Mouse (Mus musculus): ENCODE measurements around the gene Aar2. TPM values are rescaled to one million over a fixed set of nuclear protein-coding genes. Genes with fewer than 3 reads are reported as not detected.
"Not testable (repeated sequence)": the region's sequence is repeated elsewhere in the genome, so short reads cannot be mapped to it uniquely, and the experiment has no call there.

Aar2 gene
- total and polyA plus RNA-seq, 2 experiments from 2014 or later: 42.0 to 49.1 TPM

DNA sequence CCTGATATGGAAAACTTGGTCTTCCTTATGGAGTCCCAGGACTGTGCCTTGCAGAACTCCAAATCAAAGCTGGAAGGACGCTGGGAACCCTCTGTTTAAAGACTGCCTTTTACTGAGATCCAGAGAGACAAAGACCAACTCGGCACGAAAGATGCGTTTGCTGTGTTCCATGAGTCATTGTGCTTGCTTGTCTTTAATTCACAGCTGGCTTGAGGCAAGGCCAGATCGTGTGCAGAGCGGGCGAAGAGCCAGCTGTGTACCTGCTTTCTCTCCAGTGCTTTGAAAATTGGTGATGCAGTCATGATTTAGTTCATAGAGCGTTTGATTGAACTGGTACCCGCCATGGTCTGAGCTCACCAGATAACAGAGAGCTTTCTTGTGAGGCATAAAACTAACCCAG lies 32.3 kb upstream of the Aar2 start:
- Histone ChIP-seq H3K4me1 (ENCODE audit: insufficient read depth, low read length) (no peaks in the 10 kb centered on the region), H3K9ac (replicated peaks; ENCODE audit: low read length, poor library complexity, severe bottlenecking) (no peak overlapping the region), H3K4me3 (ENCODE audit: low read depth, low read length) (no peak overlapping the region), H3K27ac (ENCODE audit: low read depth, low read length) (no peak overlapping the region), H3K36me3 (ENCODE audit: insufficient read depth, low read length) (peaks cover 61% of the 10 kb centered on the region), H3K27me3 (ENCODE audit: insufficient read depth, low read length) (no peaks in the 10 kb centered on the region), H3K9me3 (ENCODE audit: low read length) (no peaks in the 10 kb centered on the region), H3K4me2 (ENCODE audit: low read depth, low read length, poor library complexity, severe bottlenecking) (no peak overlapping the region)
- 77% methylated on average over 9 of the region's 9 CpGs for WGBS
- DNase-seq (ENCODE audit: low spot score): no peak
- no peak for ATAC-seq (ENCODE audit: low FRiP score)
- no peak for TF ChIP-seq CTCF (IDR thresholded peaks at IDR 0.05)

GRCm38 (mm10) chr2:156515565-156516185 lies 31.7 kb upstream of the Aar2 start:
- Histone ChIP-seq H3K9ac (replicated peaks; ENCODE audit: low read length, poor library complexity, severe bottlenecking) (no peak overlapping the region), H3K36me3 (ENCODE audit: insufficient read depth, low read length) (peaks cover 58% of the 10 kb centered on the region)
- 25% methylated on average over 7 of the region's 7 CpGs for WGBS

DNA sequence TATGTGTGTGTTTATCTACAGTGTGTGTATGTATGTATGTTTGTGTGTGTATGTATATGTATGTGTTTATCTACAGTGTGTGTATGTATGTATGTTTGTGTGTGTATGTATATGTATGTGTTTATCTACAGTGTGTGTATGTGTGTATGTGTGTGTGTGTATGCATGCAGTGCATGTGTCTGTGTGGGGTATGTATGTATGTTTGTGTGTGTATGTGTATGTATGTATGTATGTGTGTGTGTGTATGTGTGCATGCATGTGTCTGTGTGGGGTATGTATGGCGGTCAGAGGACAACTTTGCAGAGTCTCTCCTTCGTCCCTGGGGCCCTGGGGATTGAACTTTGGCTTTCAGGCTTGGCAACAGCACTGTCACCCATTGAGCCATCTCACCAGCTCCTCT lies 30.7 kb upstream of the Aar2 start:
- WGBS: 89% methylated on average over 2 of the region's 2 CpGs

More at GRCm38 (mm10) chr2:156515565-156516185, 31.7 kb upstream of the Aar2 start:
- Histone ChIP-seq H3K9me3 (ENCODE audit: low read length) (no peaks in the 10 kb centered on the region), H3K27ac (ENCODE audit: low read depth, low read length) (no peak overlapping the region), H3K27me3 (ENCODE audit: insufficient read depth, low read length) (no peaks in the 10 kb centered on the region), H3K4me1 (ENCODE audit: insufficient read depth, low read length) (no peaks in the 10 kb centered on the region), H3K4me2 (ENCODE audit: low read depth, low read length, poor library complexity, severe bottlenecking) (no peak overlapping the region), H3K4me3 (ENCODE audit: low read depth, low read length) (no peak overlapping the region)
- ATAC-seq (ENCODE audit: low FRiP score) (peak; percentile 57), DNase-seq (ENCODE audit: low spot score) (peak; percentile 75)
- peak; percentile 92 for TF ChIP-seq CTCF (IDR thresholded peaks at IDR 0.05)

DNA sequence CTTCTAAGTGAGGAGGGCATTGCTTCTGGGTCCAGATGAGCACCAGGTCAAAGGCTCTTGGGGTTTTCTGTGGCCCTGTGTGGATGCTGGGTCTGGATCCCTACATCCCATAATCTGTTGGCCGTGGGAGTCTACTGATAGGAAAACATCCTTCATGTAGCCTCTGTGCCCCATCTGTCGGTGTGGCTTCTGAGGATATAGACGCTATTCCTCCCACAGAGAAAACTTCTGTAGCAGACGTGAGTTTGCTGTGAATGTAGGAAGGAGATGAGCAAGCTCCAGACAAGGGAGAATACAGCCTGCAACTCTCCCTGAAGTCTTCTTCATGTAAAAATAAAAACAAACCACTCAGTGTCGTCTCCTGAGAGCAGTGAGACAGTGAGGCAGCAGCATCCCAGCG lies 29.1 kb upstream of the Aar2 start:
- ATAC-seq (ENCODE audit: low FRiP score): no peak
- WGBS: 85% methylated on average over 6 of the region's 6 CpGs
- H3K36me3 ChIP-seq (ENCODE audit: insufficient read depth, low read length): peaks cover 62% of the 10 kb centered on the region

More for the DNA sequence above, 30.7 kb upstream of the Aar2 start:
- not testable (repeated sequence) for H3K4me3 ChIP-seq (ENCODE audit: low read depth, low read length); H3K9ac ChIP-seq (replicated peaks; ENCODE audit: low read length, poor library complexity, severe bottlenecking); H3K27me3 ChIP-seq (ENCODE audit: insufficient read depth, low read length); H3K27ac ChIP-seq (ENCODE audit: low read depth, low read length); DNase-seq (ENCODE audit: low spot score); H3K4me2 ChIP-seq (ENCODE audit: low read depth, low read length, poor library complexity, severe bottlenecking); H3K9me3 ChIP-seq (ENCODE audit: low read length); H3K4me1 ChIP-seq (ENCODE audit: insufficient read depth, low read length)
- ATAC-seq (ENCODE audit: low FRiP score): peak; percentile 86
- H3K36me3 ChIP-seq (ENCODE audit: insufficient read depth, low read length): peaks cover 59% of the 10 kb centered on the region

GRCm38 (mm10) chr2:156519584-156519983 lies 27.8 kb upstream of the Aar2 start:
- Histone ChIP-seq H3K4me2 (ENCODE audit: low read depth, low read length, poor library complexity, severe bottlenecking) (no peak overlapping the region), H3K4me1 (ENCODE audit: insufficient read depth, low read length) (no peaks in the 10 kb centered on the region), H3K4me3 (ENCODE audit: low read depth, low read length) (no peak overlapping the region), H3K27ac (ENCODE audit: low read depth, low read length) (no peak overlapping the region), H3K27me3 (ENCODE audit: insufficient read depth, low read length) (no peaks in the 10 kb centered on the region), H3K36me3 (ENCODE audit: insufficient read depth, low read length) (peaks cover 56% of the 10 kb centered on the region), H3K9me3 (ENCODE audit: low read length) (no peaks in the 10 kb centered on the region), H3K9ac (replicated peaks; ENCODE audit: low read length, poor library complexity, severe bottlenecking) (no peak overlapping the region)
- DNase-seq (ENCODE audit: low spot score): no peak
- no peak for ATAC-seq (ENCODE audit: low FRiP score)
- TF ChIP-seq CTCF (IDR thresholded peaks at IDR 0.05): no peak
- 89% methylated on average over 5 of the region's 5 CpGs for whole genome bisulfite sequencing

More for the DNA sequence above, 29.1 kb upstream of the Aar2 start:
- no peaks in the 10 kb centered on the region for H3K9me3 ChIP-seq (ENCODE audit: low read length)
- no peak overlapping the region for H3K27ac ChIP-seq (ENCODE audit: low read depth, low read length)
- H3K4me2 ChIP-seq (ENCODE audit: low read depth, low read length, poor library complexity, severe bottlenecking): no peak overlapping the region
- DNase-seq (ENCODE audit: low spot score): no peak
- no peak overlapping the region for H3K9ac ChIP-seq (replicated peaks; ENCODE audit: low read length, poor library complexity, severe bottlenecking)
- no peaks in the 10 kb centered on the region for H3K27me3 ChIP-seq (ENCODE audit: insufficient read depth, low read length)
- H3K4me3 ChIP-seq (ENCODE audit: low read depth, low read length): no peak overlapping the region
- H3K4me1 ChIP-seq (ENCODE audit: insufficient read depth, low read length): no peaks in the 10 kb centered on the region
- TF ChIP-seq CTCF (IDR thresholded peaks at IDR 0.05): no peak

- Histone ChIP-seq H3K27ac (ENCODE audit: low read depth, low read length) (no peak overlapping the region), H3K4me2 (ENCODE audit: low read depth, low read length, poor library complexity, severe bottlenecking) (no peak overlapping the region), H3K4me1 (ENCODE audit: insufficient read depth, low read length) (no peaks in the 10 kb centered on the region), H3K4me3 (ENCODE audit: low read depth, low read length) (no peak overlapping the region), H3K9ac (replicated peaks; ENCODE audit: low read length, poor library complexity, severe bottlenecking) (no peak overlapping the region), H3K36me3 (ENCODE audit: insufficient read depth, low read length) (peaks cover 64% of the 10 kb centered on the region), H3K27me3 (ENCODE audit: insufficient read depth, low read length) (no peaks in the 10 kb centered on the region), H3K9me3 (ENCODE audit: low read length) (no peaks in the 10 kb centered on the region)
- no peak for DNase-seq (ENCODE audit: low spot score)
- 85% methylated on average over 11 of the region's 11 CpGs for WGBS
- no peak for TF ChIP-seq CTCF (IDR thresholded peaks at IDR 0.05)
- no peak for ATAC-seq (ENCODE audit: low FRiP score)
These were observed 24.4 kb upstream of the Aar2 start for GRCm38 (mm10) chr2:156522994-156523393.
